Mouse (Mus musculus): ENCODE data around the gene Mgam.

DNA sequence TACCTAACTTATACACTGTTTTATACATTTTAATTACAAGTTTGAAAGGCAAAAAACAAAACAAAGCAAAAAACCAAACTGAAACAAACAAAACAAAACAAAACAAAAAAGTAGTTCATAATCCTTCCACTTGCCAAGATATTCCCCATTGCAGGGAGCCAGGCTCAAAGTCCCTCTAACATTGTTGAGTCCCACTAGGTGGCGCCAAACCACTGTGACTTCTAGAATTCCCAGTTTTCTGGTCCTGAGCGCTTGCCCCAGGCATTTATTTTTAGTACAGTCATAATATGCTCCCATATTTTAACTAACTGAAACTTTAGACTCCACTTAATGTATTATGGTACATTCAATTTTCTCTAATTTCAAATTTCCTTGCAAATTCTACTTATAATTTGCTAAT lies 10.7 kb upstream of the Mgam start:
- TF ChIP-seq POLR2A (IDR thresholded peaks at IDR 0.05; ENCODE audit: low read depth, low read length) (no peak), CTCF (IDR thresholded peaks at IDR 0.05; ENCODE audit: extremely low read depth, insufficient read length, insufficient replicate concordance, low read depth, low read length) (peak; percentile 69; the same call in 1 of the 2 replicates)

Measured in small intestine, adult 2 months (tissue).